Mouse (Mus musculus): Measurements from ENCODE around the gene Krtap6-1. TPM values are rescaled to one million over a fixed set of nuclear protein-coding genes. Genes with fewer than 3 reads are reported as not detected.

Gene Krtap6-1
- not detected in 2 replicates for polyA plus RNA-seq (2012; rRNA removed; ENCODE audit: low replicate concordance)

DNA sequence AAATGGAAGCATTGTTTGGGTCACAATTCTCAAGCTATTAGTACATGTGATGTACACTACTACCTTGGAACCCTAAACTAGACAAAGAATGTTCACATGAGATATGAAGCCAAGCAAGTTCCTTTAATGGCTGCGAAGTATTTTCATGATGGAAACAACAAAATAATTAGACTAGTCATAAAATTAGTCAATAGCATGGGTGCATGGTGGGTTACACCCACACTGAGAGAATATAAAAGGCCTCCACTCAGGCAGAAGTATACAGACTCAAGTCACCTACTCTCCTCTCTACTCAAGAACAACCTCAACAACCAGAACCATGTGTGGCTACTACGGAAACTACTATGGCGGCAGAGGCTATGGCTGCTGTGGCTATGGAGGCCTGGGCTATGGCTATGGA lies at the start of gene Krtap6-1:
Gene Krtap6-1 (plus strand): TSS at position 301 of the 400 bp plus-strand sequence.

GRCm38 (mm10) chr16:89010659-89011058 lies 20.8 kb upstream of the Krtap6-1 start, which contains the start of gene Krtap22-2:
Krtap22-2 (minus strand) TSS chr16:89010759.

GRCm38 (mm10) chr16:89014984-89015383 lies 16.5 kb upstream of the Krtap6-1 start, which contains the start of gene Gm10229:
Gm10229 (plus strand) TSS chr16:89015284.

GRCm38 (mm10) chr16:89041372-89041771 lies 9.9 kb downstream of the Krtap6-1 start, which contains the start of gene Gm10228:
Gm10228 (minus strand) TSS chr16:89041472.

GRCm38 (mm10) chr16:89047783-89048182 lies 16.3 kb downstream of the Krtap6-1 start, which contains the start of gene Krtap6-5:
Krtap6-5 (minus strand) TSS chr16:89047883.

DNA sequence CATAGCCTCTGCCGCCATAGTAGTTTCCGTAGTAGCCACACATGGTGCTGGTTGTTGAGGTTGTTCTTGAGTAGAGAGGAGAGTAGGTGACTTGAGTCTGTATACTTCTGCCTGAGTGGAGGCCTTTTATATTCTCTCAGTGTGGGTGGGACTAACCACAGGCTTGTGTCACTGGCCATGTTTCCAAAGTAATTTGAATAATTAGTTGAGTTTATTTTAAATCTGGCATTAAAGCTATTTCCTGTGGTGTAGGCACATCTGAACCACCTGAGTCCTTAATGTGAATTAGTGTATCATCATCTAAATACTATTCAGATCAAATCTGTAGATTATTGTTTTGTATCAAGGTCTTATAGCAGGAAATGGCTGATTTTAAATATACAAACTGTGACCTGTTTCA lies 32.4 kb downstream of the Krtap6-1 start, which contains the start of gene 1110025L11Rik:
Gene 1110025L11Rik (minus strand): TSS at position 101 of the 400 bp plus-strand sequence.

Other genes with a start within 250 kb of the Krtap6-1 start
- gene Gm20741, start 219.5 kb upstream of the Krtap6-1 start, polyA plus RNA-seq (2012; rRNA removed; ENCODE audit: low replicate concordance) = not detected in 2 replicates
- gene Krtap15, start 211.5 kb upstream of the Krtap6-1 start, polyA plus RNA-seq (2012; rRNA removed; ENCODE audit: low replicate concordance) = not detected in 2 replicates
- not detected in 2 replicates for gene Krtap14, start 205.6 kb upstream of the Krtap6-1 start, polyA plus RNA-seq (2012; rRNA removed; ENCODE audit: low replicate concordance)
- gene Krtap19-1, start 162.3 kb upstream of the Krtap6-1 start, polyA plus RNA-seq (2012; rRNA removed; ENCODE audit: low replicate concordance) = not detected in 2 replicates
- gene Krtap19-2, start 157.4 kb upstream of the Krtap6-1 start, polyA plus RNA-seq (2012; rRNA removed; ENCODE audit: low replicate concordance) = not detected in 2 replicates
- not detected in 2 replicates for gene Krtap19-3, start 153.7 kb upstream of the Krtap6-1 start, polyA plus RNA-seq (2012; rRNA removed; ENCODE audit: low replicate concordance)
- not detected in 2 replicates for gene Krtap19-4, start 146.6 kb upstream of the Krtap6-1 start, polyA plus RNA-seq (2012; rRNA removed; ENCODE audit: low replicate concordance)
- gene Krtap19-5, start 135.2 kb upstream of the Krtap6-1 start, polyA plus RNA-seq (2012; rRNA removed; ENCODE audit: low replicate concordance) = not detected in 2 replicates
- gene Krtap19-9b, start 99.4 kb upstream of the Krtap6-1 start, polyA plus RNA-seq (2012; rRNA removed; ENCODE audit: low replicate concordance) = not detected in 2 replicates
- gene Krtap16-3, start 68.8 kb upstream of the Krtap6-1 start, polyA plus RNA-seq (2012; rRNA removed; ENCODE audit: low replicate concordance) = not detected in 2 replicates
- not detected in 2 replicates for gene Krtap22-2, start 20.9 kb upstream of the Krtap6-1 start, polyA plus RNA-seq (2012; rRNA removed; ENCODE audit: low replicate concordance)
- not detected in 2 replicates for gene Gm10229, start 16.4 kb upstream of the Krtap6-1 start, polyA plus RNA-seq (2012; rRNA removed; ENCODE audit: low replicate concordance)
- not detected in 2 replicates for gene Gm10228, start 9.8 kb downstream of the Krtap6-1 start, polyA plus RNA-seq (2012; rRNA removed; ENCODE audit: low replicate concordance)
- not detected in 2 replicates for gene Krtap6-5, start 16.2 kb downstream of the Krtap6-1 start, polyA plus RNA-seq (2012; rRNA removed; ENCODE audit: low replicate concordance)
- gene 1110025L11Rik, start 32.3 kb downstream of the Krtap6-1 start, polyA plus RNA-seq (2012; rRNA removed; ENCODE audit: low replicate concordance) = not detected in 2 replicates
- gene Krtap6-3, start 52.3 kb downstream of the Krtap6-1 start, polyA plus RNA-seq (2012; rRNA removed; ENCODE audit: low replicate concordance) = not detected in 2 replicates
- gene Gm6358, start 109.2 kb downstream of the Krtap6-1 start, polyA plus RNA-seq (2012; rRNA removed; ENCODE audit: low replicate concordance) = not detected in 2 replicates
- gene Gm10061, start 119.4 kb downstream of the Krtap6-1 start, polyA plus RNA-seq (2012; rRNA removed; ENCODE audit: low replicate concordance) = not detected in 2 replicates
- not detected in 2 replicates for gene Gm9789, start 126.3 kb downstream of the Krtap6-1 start, polyA plus RNA-seq (2012; rRNA removed; ENCODE audit: low replicate concordance)
- gene Gm7735, start 137.8 kb downstream of the Krtap6-1 start, polyA plus RNA-seq (2012; rRNA removed; ENCODE audit: low replicate concordance) = not detected in 2 replicates
- gene 1110057P08Rik, start 143.0 kb downstream of the Krtap6-1 start, polyA plus RNA-seq (2012; rRNA removed; ENCODE audit: low replicate concordance) = not detected in 2 replicates
- gene Krtap20-2, start 174.2 kb downstream of the Krtap6-1 start, polyA plus RNA-seq (2012; rRNA removed; ENCODE audit: low replicate concordance) = not detected in 2 replicates